Mouse (Mus musculus): ENCODE data around the gene Adamts20. TPM values are rescaled to one million over a fixed set of nuclear protein-coding genes. Genes with fewer than 3 reads are reported as not detected.
A peak's percentile ranks its signal among the peaks of the same experiment; 100 is the strongest.

Adamts20 gene
- polyA plus RNA-seq, 1 experiment from 2014 or later = 5.6 TPM

DNA sequence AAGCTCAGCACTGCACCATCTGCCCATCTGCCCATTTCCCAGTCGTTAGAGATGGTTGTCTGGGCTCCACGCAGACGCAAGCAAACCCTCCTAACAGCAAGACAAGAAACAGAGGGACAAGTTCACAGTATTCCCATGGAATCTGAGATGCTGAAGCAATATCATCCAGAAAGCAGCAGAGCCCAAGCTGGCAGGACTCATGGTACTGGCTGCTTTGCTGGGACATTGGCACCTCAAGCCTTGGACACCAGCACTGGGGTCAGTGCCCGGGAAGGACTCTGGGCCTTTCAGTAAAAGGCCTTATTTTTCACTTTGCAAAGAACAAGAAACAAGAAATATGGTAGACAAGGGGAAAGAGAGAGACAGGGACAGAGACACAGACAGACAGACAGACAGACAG lies 36.5 kb downstream of the Adamts20 start:
- Histone ChIP-seq H3K4me1 (ENCODE audit: control insufficient read depth, insufficient read depth, low read length) (no peaks in the 10 kb centered on the region), H3K4me3 (ENCODE audit: low read depth, low read length) (no peak overlapping the region), H3K9ac (replicated peaks; ENCODE audit: low read depth, low read length) (no peak overlapping the region), H3K27ac (ENCODE audit: low read depth, low read length) (no peak overlapping the region), H3K36me3 (ENCODE audit: control insufficient read depth, insufficient read depth, low read length) (no peaks in the 10 kb centered on the region), H3K4me2 (ENCODE audit: low read depth, low read length) (no peak overlapping the region), H3K9me3 (ENCODE audit: control insufficient read depth, low read length) (no peaks in the 10 kb centered on the region), H3K27me3 (ENCODE audit: control insufficient read depth, insufficient read depth, low read length) (no peaks in the 10 kb centered on the region)
- no peak for ATAC-seq (ENCODE audit: low read depth)
- 83% methylated on average over 4 of the region's 4 CpGs for WGBS

DNA sequence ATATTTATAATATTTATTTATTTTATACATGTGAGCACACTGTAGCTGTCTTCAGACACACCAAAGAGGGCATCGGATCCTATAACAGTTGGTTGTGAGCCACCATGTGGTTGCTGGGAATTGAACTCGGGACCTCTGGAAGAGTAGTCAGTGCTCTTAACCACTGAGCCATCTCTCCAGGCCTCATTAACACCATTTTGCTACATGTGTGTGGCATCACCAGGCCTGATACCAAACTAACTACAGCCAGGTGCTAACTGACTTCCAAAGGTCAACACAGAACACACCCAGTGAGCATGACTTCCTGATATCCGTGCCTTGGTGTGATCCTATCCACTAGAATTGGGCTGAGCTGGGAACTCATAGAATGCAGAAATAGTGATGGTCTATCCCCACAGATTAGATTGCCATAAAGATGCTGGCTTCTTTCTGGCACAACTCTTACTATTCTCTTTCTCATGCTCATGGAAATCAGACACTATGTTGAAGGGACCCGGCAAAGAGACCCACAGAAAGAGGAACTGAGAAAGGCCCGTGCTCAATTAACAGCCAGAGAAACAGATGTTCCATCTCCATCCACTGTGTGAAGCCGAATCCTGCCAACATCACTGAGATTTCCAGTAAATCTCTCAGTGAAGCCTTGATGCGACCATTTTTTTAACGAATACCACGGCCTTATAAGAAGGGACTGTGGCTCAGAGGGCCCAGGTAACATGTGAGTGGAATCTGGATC lies 37.6 kb downstream of the Adamts20 start:
- Histone ChIP-seq H3K27me3 (ENCODE audit: control insufficient read depth, insufficient read depth, low read length) (no peaks in the 10 kb centered on the region), H3K36me3 (ENCODE audit: control insufficient read depth, insufficient read depth, low read length) (no peaks in the 10 kb centered on the region), H3K4me1 (ENCODE audit: control insufficient read depth, insufficient read depth, low read length) (no peaks in the 10 kb centered on the region), H3K9me3 (ENCODE audit: control insufficient read depth, low read length) (no peaks in the 10 kb centered on the region), H3K4me3 (ENCODE audit: low read depth, low read length) (no peak overlapping the region), H3K27ac (ENCODE audit: low read depth, low read length) (no peak overlapping the region), H3K4me2 (ENCODE audit: low read depth, low read length) (no peak overlapping the region), H3K9ac (replicated peaks; ENCODE audit: low read depth, low read length) (no peak overlapping the region)
- WGBS = 87% methylated on average over 9 of the region's 9 CpGs
- ATAC-seq (ENCODE audit: low read depth) = no peak

GRCm38 (mm10) chr15:94420526-94420925 lies 44.7 kb downstream of the Adamts20 start:
- Histone ChIP-seq H3K4me3 (ENCODE audit: low read depth, low read length) (no peak overlapping the region), H3K27me3 (ENCODE audit: control insufficient read depth, insufficient read depth, low read length) (no peaks in the 10 kb centered on the region), H3K9ac (replicated peaks; ENCODE audit: low read depth, low read length) (no peak overlapping the region), H3K4me1 (ENCODE audit: control insufficient read depth, insufficient read depth, low read length) (no peaks in the 10 kb centered on the region), H3K36me3 (ENCODE audit: control insufficient read depth, insufficient read depth, low read length) (no peaks in the 10 kb centered on the region), H3K27ac (ENCODE audit: low read depth, low read length) (no peak overlapping the region), H3K9me3 (ENCODE audit: control insufficient read depth, low read length) (no peaks in the 10 kb centered on the region), H3K4me2 (ENCODE audit: low read depth, low read length) (no peak overlapping the region)
- ATAC-seq (ENCODE audit: low read depth) = no peak; the same call in 1 of the 2 replicates
- WGBS = 25% methylated on average over 6 of the region's 6 CpGs

GRCm38 (mm10) chr15:94419167-94419566 lies 46.1 kb downstream of the Adamts20 start:
- Histone ChIP-seq H3K36me3 (ENCODE audit: control insufficient read depth, insufficient read depth, low read length) (no peaks in the 10 kb centered on the region), H3K27ac (ENCODE audit: low read depth, low read length) (no peak overlapping the region), H3K9me3 (ENCODE audit: control insufficient read depth, low read length) (no peaks in the 10 kb centered on the region), H3K27me3 (ENCODE audit: control insufficient read depth, insufficient read depth, low read length) (no peaks in the 10 kb centered on the region), H3K4me1 (ENCODE audit: control insufficient read depth, insufficient read depth, low read length) (no peaks in the 10 kb centered on the region), H3K4me2 (ENCODE audit: low read depth, low read length) (no peak overlapping the region), H3K9ac (replicated peaks; ENCODE audit: low read depth, low read length) (no peak overlapping the region), H3K4me3 (ENCODE audit: low read depth, low read length) (no peak overlapping the region)
- ATAC-seq (ENCODE audit: low read depth) = no peak
- 93% methylated on average over 9 of the region's 9 CpGs for WGBS

DNA sequence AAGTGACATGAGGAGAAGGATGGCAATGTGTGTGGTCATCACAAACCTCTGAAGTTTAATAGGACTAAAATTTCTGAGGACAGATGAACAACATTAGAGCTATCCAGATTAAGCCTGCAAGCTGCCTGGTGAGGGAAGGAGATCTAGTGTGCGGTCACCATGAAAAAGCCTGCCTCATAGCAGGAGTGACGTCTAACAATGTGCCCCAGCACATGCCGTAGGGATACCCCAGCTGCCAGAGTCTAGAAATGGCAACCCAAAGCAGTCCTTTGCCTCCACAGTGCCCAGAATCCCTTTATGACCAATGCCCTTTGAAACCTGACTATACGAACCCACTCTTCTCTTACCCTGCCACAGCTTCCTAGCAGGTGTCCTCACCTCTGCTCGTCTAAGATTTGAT lies 46.8 kb downstream of the Adamts20 start:
- no peak overlapping the region for H3K4me3 ChIP-seq (ENCODE audit: low read depth, low read length)
- H3K27ac ChIP-seq (ENCODE audit: low read depth, low read length) = no peak overlapping the region
- no peak for ATAC-seq (ENCODE audit: low read depth)
- H3K4me1 ChIP-seq (ENCODE audit: control insufficient read depth, insufficient read depth, low read length) = no peaks in the 10 kb centered on the region
- H3K36me3 ChIP-seq (ENCODE audit: control insufficient read depth, insufficient read depth, low read length) = no peaks in the 10 kb centered on the region
- H3K27me3 ChIP-seq (ENCODE audit: control insufficient read depth, insufficient read depth, low read length) = no peaks in the 10 kb centered on the region
- no peak overlapping the region for H3K4me2 ChIP-seq (ENCODE audit: low read depth, low read length)
- no peaks in the 10 kb centered on the region for H3K9me3 ChIP-seq (ENCODE audit: control insufficient read depth, low read length)
- WGBS = 93% methylated on average over 5 of the region's 5 CpGs
- no peak overlapping the region for H3K9ac ChIP-seq (replicated peaks; ENCODE audit: low read depth, low read length)

DNA sequence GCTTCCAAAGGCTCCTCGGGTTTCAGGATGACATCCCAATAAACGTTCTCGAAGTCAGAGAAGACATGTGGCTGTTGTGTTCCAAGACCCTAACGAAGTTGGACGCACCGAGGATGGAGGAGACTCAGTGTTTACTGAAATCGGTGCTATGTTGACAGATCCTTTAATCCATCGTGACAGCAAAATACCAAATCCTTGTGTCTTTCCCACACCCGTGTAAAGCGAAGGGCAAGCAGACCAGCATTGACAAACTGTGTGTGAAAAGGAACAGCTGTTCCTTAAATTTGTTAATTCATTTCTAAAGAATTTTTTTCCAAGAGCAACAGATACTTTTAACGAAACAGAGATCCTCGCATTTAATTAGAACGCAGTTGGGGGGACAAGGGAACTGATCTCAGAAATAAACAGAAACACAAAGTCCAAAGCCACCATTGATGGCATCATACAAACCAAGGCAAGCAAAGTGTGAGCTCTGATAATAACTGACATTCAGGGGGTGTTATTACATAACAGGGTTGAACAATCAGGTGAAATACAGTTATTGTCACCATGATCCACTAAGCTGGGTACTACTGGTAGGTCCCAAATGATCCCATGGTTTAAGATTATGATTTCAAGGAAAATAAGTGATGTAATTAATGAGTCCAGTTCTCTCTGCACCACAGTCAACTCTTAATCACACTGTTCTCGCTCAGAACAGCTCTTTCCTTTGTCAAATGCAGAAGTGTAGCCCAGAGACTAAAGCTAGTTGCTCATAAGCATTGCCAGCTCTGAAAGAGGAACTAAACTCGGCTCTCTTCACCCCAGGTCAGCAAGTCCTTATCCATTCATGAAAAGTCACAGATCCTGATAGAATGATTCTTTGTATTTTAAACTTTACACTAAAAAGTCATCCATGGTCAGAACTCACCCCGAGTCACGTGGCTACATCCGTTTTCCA lies 47.7 kb downstream of the Adamts20 start:
- H3K4me1 ChIP-seq (ENCODE audit: control insufficient read depth, insufficient read depth, low read length) = no peaks in the 10 kb centered on the region
- 88% methylated on average over 18 of the region's 18 CpGs for WGBS
- ATAC-seq (ENCODE audit: low read depth) = no peak

DNA sequence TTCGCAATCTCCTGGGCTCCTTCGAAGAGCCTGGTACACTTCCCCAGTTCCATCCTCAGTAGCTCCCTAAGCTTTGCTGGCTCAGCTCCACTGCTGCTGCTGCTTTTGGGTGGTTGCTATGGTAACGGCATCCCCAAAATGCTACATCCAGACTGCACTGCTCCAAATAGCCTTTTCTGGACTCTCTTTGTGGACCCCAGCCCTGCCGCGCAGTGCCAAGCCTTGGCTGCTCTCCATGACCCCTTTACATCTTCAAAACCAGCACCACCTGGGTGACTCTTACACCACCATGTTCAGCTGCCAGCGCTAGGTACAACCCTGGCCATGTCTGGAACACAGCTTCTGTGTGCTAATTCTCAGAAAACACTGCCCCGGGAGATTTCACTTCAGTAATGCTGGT lies 55.4 kb downstream of the Adamts20 start:
- WGBS = 53% methylated on average over 7 of the region's 7 CpGs
- H3K27ac ChIP-seq (ENCODE audit: low read depth, low read length) = no peak overlapping the region

More for the DNA sequence above, 47.7 kb downstream of the Adamts20 start:
- H3K4me2 ChIP-seq (ENCODE audit: low read depth, low read length) = no peak overlapping the region
- H3K9ac ChIP-seq (replicated peaks; ENCODE audit: low read depth, low read length) = no peak overlapping the region
- H3K36me3 ChIP-seq (ENCODE audit: control insufficient read depth, insufficient read depth, low read length) = no peaks in the 10 kb centered on the region
- no peak overlapping the region for H3K27ac ChIP-seq (ENCODE audit: low read depth, low read length)
- H3K9me3 ChIP-seq (ENCODE audit: control insufficient read depth, low read length) = no peaks in the 10 kb centered on the region
- H3K4me3 ChIP-seq (ENCODE audit: low read depth, low read length) = no peak overlapping the region
- H3K27me3 ChIP-seq (ENCODE audit: control insufficient read depth, insufficient read depth, low read length) = no peaks in the 10 kb centered on the region

DNA sequence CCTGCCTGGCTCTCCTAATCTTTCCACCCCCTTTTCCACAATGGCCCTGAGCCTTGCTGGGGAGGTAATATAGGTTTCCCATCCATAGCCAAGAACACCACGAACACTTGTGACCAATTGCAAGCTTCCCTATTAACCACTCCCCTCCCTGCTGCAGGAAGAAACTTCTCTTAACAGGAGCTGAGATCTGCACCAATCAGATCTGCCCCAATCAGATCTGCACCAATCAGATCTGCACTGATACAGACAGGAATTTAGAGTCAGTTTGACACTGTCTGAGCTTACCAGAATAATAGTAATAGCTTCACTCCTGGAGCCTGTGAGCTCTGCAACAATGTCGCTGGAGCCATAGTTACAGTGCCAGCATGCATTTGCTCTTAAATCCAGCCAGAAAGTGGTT lies 58.9 kb downstream of the Adamts20 start:
- WGBS = 19% methylated on average over 2 of the region's 2 CpGs

More for the DNA sequence above, 55.4 kb downstream of the Adamts20 start:
- Histone ChIP-seq H3K4me3 (ENCODE audit: low read depth, low read length) (no peak overlapping the region), H3K4me2 (ENCODE audit: low read depth, low read length) (no peak overlapping the region), H3K36me3 (ENCODE audit: control insufficient read depth, insufficient read depth, low read length) (no peaks in the 10 kb centered on the region), H3K27me3 (ENCODE audit: control insufficient read depth, insufficient read depth, low read length) (no peaks in the 10 kb centered on the region), H3K9me3 (ENCODE audit: control insufficient read depth, low read length) (no peaks in the 10 kb centered on the region), H3K4me1 (ENCODE audit: control insufficient read depth, insufficient read depth, low read length) (0 out of 2 replicates have a peak, but pooled peaks cover 3% of the 10 kb centered on the region), H3K9ac (replicated peaks; ENCODE audit: low read depth, low read length) (no peak overlapping the region)
- ATAC-seq (ENCODE audit: low read depth) = peak; percentile 74; the same call in 1 of the 2 replicates

More for the DNA sequence above, 58.9 kb downstream of the Adamts20 start:
- ATAC-seq (ENCODE audit: low read depth) = no peak
- Histone ChIP-seq H3K4me3 (ENCODE audit: low read depth, low read length) (no peak overlapping the region), H3K27ac (ENCODE audit: low read depth, low read length) (no peak overlapping the region), H3K27me3 (ENCODE audit: control insufficient read depth, insufficient read depth, low read length) (no peaks in the 10 kb centered on the region), H3K4me1 (ENCODE audit: control insufficient read depth, insufficient read depth, low read length) (peaks cover 6% of the 10 kb centered on the region; the same call in 1 of the 2 replicates), H3K9me3 (ENCODE audit: control insufficient read depth, low read length) (no peaks in the 10 kb centered on the region), H3K36me3 (ENCODE audit: control insufficient read depth, insufficient read depth, low read length) (no peaks in the 10 kb centered on the region), H3K4me2 (ENCODE audit: low read depth, low read length) (no peak overlapping the region), H3K9ac (replicated peaks; ENCODE audit: low read depth, low read length) (no peak overlapping the region)

All from neural tube, embryonic 14.5 days (tissue).